Mouse (Mus musculus): ENCODE data around the gene Khdc1c. TPM values are rescaled to one million over a fixed set of nuclear protein-coding genes. Genes with fewer than 3 reads are reported as not detected.
A peak's percentile ranks its signal among the peaks of the same experiment; 100 is the strongest.

The Khdc1c gene
- total and polyA plus RNA-seq, 2 experiments from 2014 or later, result not detected

DNA sequence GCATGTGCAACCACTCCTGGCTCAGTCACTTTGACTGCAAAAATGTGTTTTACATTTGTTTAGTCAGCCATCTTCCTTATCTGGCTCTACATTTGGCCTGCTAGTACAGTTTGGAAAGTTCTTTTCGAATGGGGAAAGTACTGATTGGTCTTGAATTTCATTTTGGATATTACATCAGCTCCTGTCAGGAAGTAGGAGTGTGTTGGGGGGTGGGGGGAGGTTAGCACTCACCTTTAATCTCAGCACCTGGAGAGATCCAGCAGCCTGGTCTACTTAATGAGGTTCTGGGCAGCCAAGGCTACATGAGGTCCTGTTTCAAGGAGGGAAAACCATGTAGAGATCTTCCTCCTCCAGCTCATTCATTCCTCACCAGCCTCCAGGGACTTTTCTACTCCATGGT lies 15.1 kb downstream of the Khdc1c start, which contains the start of gene Khdc1b:
TSS of gene Khdc1b (plus strand) at position 301 of the 400 bp plus-strand sequence.
- no peaks in the 10 kb centered on the region for H3K36me3 ChIP-seq (replicated peaks; ENCODE audit: control insufficient read depth, insufficient read depth, low read length)
- no peak within 1 kb of the TSS for H3K4me2 ChIP-seq (ENCODE audit: low read depth, low read length)
- TF ChIP-seq EP300 (IDR thresholded peaks at IDR 0.05; ENCODE audit: low read depth), result no peak
- no peak for TF ChIP-seq CTCF (IDR thresholded peaks at IDR 0.05; ENCODE audit: low read depth)
- no peak for DNase-seq (ENCODE audit: low spot score)
- WGBS, result 79% methylated on average over 1 of the region's 1 CpGs
- H3K9me3 ChIP-seq (replicated peaks; ENCODE audit: control insufficient read depth, low read length), result no peaks in the 10 kb centered on the region
- H3K27ac ChIP-seq (ENCODE audit: low read depth), result no peak within 1 kb of the TSS
- ATAC-seq (ENCODE audit: insufficient read depth, low read depth), result no peak
- no peak within 1 kb of the TSS for H3K4me3 ChIP-seq (ENCODE audit: low read depth, low read length)
- no peaks in the 10 kb centered on the region for H3K27me3 ChIP-seq (ENCODE audit: control insufficient read depth, insufficient read depth, low read length)
- H3K4me1 ChIP-seq (ENCODE audit: control insufficient read depth, insufficient read depth), result no peaks in the 10 kb centered on the region
- no peak within 1 kb of the TSS for H3K9ac ChIP-seq (replicated peaks; ENCODE audit: low read depth, low read length)

DNA sequence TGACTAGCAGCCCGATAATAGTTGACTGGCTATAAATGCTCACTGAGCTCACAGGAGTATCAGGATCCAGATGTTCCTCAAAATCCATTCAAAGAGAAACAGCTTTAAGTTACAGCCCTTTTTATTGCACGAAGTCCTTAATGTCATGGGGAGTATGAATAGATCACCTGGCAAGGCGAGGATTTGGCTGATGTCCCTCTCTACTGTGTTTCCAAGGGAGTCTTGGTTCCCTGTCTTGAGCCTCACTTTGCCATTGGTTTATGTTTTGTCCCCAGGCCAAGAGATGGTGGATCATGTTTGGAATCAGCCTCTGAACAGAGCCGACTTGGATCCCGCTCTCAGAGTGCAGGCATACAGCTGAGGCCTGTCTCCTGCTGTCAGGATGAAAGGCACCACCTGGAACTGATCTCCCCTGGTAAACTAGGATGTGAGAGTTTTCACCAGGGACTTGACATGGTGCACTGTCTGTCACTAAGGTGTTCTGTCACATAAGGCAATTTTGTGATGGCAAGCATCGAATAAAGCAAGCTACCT lies 23.1 kb downstream of the Khdc1c start:
- no peak overlapping the region for H3K27ac ChIP-seq (ENCODE audit: low read depth)
- no peaks in the 10 kb centered on the region for H3K4me1 ChIP-seq (ENCODE audit: control insufficient read depth, insufficient read depth)
- H3K36me3 ChIP-seq (replicated peaks; ENCODE audit: control insufficient read depth, insufficient read depth, low read length), result no peaks in the 10 kb centered on the region
- no peaks in the 10 kb centered on the region for H3K9me3 ChIP-seq (replicated peaks; ENCODE audit: control insufficient read depth, low read length)
- no peak overlapping the region for H3K9ac ChIP-seq (replicated peaks; ENCODE audit: low read depth, low read length)
- H3K4me3 ChIP-seq (ENCODE audit: low read depth, low read length), result no peak overlapping the region
- H3K4me2 ChIP-seq (ENCODE audit: low read depth, low read length), result no peak overlapping the region
- DNase-seq (ENCODE audit: low spot score) (no peak), ATAC-seq (ENCODE audit: insufficient read depth, low read depth) (no peak)
- H3K27me3 ChIP-seq (ENCODE audit: control insufficient read depth, insufficient read depth, low read length), result no peaks in the 10 kb centered on the region
- TF ChIP-seq CTCF (IDR thresholded peaks at IDR 0.05; ENCODE audit: low read depth) (no peak), EP300 (IDR thresholded peaks at IDR 0.05; ENCODE audit: low read depth) (no peak)
- 72% methylated on average over 6 of the region's 6 CpGs for WGBS

DNA sequence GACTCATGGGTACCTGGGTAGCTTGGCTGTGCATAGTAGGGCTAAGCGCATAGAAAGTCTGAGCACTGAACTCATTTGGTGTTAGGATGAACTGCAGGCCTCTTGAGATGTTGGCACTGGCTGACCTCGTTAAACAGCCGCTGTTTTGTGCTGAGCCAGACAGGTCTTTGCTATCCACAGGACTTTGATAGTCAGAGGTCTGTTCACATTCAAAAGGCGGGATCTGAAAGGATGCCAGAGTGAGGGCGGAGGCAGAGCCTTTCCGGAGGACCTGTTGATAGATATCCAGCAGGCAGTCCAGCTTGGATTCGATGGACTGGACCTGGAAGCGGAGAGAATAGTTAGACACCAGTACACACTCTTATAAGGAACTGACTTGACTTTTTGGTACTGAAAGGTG lies 34.7 kb downstream of the Khdc1c start:
- whole genome bisulfite sequencing, result 25% methylated on average over 8 of the region's 8 CpGs
- ATAC-seq (ENCODE audit: insufficient read depth, low read depth) (peak; percentile 47), DNase-seq (ENCODE audit: low spot score) (peak; percentile 7)
- H3K27me3 ChIP-seq (ENCODE audit: control insufficient read depth, insufficient read depth, low read length), result no peaks in the 10 kb centered on the region
- H3K9ac ChIP-seq (replicated peaks; ENCODE audit: low read depth, low read length), result no peak overlapping the region
- no peaks in the 10 kb centered on the region for H3K36me3 ChIP-seq (replicated peaks; ENCODE audit: control insufficient read depth, insufficient read depth, low read length)
- H3K27ac ChIP-seq (ENCODE audit: low read depth), result no peak overlapping the region
- no peaks in the 10 kb centered on the region for H3K9me3 ChIP-seq (replicated peaks; ENCODE audit: control insufficient read depth, low read length)
- H3K4me3 ChIP-seq (ENCODE audit: low read depth, low read length), result no peak overlapping the region
- H3K4me2 ChIP-seq (ENCODE audit: low read depth, low read length), result no peak overlapping the region
- TF ChIP-seq CTCF (IDR thresholded peaks at IDR 0.05; ENCODE audit: low read depth), result no peak
- no peak for TF ChIP-seq EP300 (IDR thresholded peaks at IDR 0.05; ENCODE audit: low read depth)
- no peaks in the 10 kb centered on the region for H3K4me1 ChIP-seq (ENCODE audit: control insufficient read depth, insufficient read depth)

DNA sequence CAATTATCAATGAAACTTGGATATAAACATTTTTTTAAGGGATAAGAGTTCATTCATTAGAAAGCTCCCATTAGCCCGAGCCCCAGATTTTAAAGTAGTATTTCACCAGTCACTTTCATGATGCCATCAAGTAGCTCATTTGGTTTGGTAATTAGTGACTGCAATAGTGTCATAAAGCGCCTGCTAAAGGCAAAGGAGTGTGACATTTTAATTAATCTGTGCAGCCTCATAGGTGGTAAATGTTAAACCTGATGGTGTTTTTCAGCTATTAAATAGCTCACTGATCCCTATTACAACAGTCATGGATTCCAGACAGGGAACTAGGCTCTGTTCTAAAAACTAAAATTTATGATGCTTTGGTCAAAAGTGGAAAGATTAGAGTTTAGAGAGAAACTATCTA lies 39.1 kb downstream of the Khdc1c start:
- H3K9ac ChIP-seq (replicated peaks; ENCODE audit: low read depth, low read length), result no peak overlapping the region
- H3K4me1 ChIP-seq (ENCODE audit: control insufficient read depth, insufficient read depth), result no peaks in the 10 kb centered on the region
- no peaks in the 10 kb centered on the region for H3K27me3 ChIP-seq (ENCODE audit: control insufficient read depth, insufficient read depth, low read length)
- H3K4me3 ChIP-seq (ENCODE audit: low read depth, low read length), result no peak overlapping the region
- no peaks in the 10 kb centered on the region for H3K9me3 ChIP-seq (replicated peaks; ENCODE audit: control insufficient read depth, low read length)
- DNase-seq (ENCODE audit: low spot score) (no peak), ATAC-seq (ENCODE audit: insufficient read depth, low read depth) (no peak)
- H3K4me2 ChIP-seq (ENCODE audit: low read depth, low read length), result no peak overlapping the region
- no peak overlapping the region for H3K27ac ChIP-seq (ENCODE audit: low read depth)
- H3K36me3 ChIP-seq (replicated peaks; ENCODE audit: control insufficient read depth, insufficient read depth, low read length), result no peaks in the 10 kb centered on the region
- TF ChIP-seq CTCF (IDR thresholded peaks at IDR 0.05; ENCODE audit: low read depth), result no peak
- TF ChIP-seq EP300 (IDR thresholded peaks at IDR 0.05; ENCODE audit: low read depth), result no peak
- 89% methylated on average over 2 of the region's 2 CpGs for WGBS

DNA sequence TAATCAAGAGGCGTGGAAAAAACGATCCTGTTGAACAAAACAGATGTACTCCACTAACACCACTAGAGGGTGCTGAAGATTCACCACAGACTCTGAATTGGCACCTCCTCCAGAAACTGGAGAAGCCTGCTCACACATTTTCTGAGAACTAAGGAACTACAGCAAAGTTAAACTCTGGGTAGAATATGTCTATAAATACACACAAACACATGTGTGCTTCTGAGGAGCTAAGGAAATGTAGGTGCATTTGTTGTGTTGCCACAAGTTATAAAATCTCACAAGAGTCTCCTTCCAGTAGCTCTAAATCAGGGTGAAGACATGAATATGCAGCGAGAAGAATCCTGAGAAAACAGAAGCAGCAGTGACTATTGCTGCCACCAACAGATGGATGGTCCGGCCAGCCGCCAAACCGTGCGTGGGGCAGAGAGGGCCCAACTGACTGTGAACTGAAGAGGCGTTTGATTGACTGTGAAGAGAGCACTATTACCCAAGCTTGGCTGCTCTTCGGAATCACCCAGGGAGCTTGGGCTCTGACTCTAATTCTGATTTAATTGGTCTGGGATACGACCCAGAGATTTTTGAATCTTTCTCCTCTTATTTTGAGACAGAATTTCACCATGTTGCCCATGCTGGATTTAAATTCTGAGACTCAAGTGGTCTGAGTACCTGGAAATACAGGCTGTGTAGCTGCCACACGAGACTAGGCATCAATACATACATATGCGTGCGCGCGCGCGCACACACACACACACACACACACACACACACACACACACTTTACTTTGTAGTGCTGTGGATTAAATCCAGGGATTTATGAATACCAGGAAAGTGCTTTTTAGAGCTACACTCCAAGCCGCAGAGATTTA lies 43.4 kb downstream of the Khdc1c start:
- no peak overlapping the region for H3K27ac ChIP-seq (ENCODE audit: low read depth)
- H3K9ac ChIP-seq (replicated peaks; ENCODE audit: low read depth, low read length), result no peak overlapping the region
- DNase-seq (ENCODE audit: low spot score) (peak; percentile 72), ATAC-seq (ENCODE audit: insufficient read depth, low read depth) (no peak)
- no peak overlapping the region for H3K4me2 ChIP-seq (ENCODE audit: low read depth, low read length)
- WGBS, result 59% methylated on average over 18 of the region's 18 CpGs
- no peaks in the 10 kb centered on the region for H3K27me3 ChIP-seq (ENCODE audit: control insufficient read depth, insufficient read depth, low read length)
- H3K36me3 ChIP-seq (replicated peaks; ENCODE audit: control insufficient read depth, insufficient read depth, low read length), result no peaks in the 10 kb centered on the region
- TF ChIP-seq EP300 (IDR thresholded peaks at IDR 0.05; ENCODE audit: low read depth) (no peak), CTCF (IDR thresholded peaks at IDR 0.05; ENCODE audit: low read depth) (peak; percentile 83)
- H3K9me3 ChIP-seq (replicated peaks; ENCODE audit: control insufficient read depth, low read length), result no peaks in the 10 kb centered on the region
- H3K4me3 ChIP-seq (ENCODE audit: low read depth, low read length), result no peak overlapping the region
- no peaks in the 10 kb centered on the region for H3K4me1 ChIP-seq (ENCODE audit: control insufficient read depth, insufficient read depth)

All from heart, postnatal 0 days (tissue).